ENCODE assay signal across 9 mouse cellular contexts in genomic region chr7:24642491-24642890, GRCm38 (mm10). TPM values are rescaled to one million over a fixed set of nuclear protein-coding genes. Genes with fewer than 3 reads are reported as not detected.
DNase-seq lines count a peak whose midpoint lies in the region; ATAC-seq and TF ChIP-seq lines count a peak whose summit lies in the region.
"Had no signal": no experiment of that assay in that cellular context is flagged by ENCODE, and none has a peak within 500 bp of the region (broad histone marks: within the 10 kb centered on the region; RNA-seq: fewer than 3 reads in every experiment).

No protein-coding gene starts in this region.

- peak; percentile 35 for DNase-seq in liver, adult 2 months (ENCODE audit: extremely low read depth, low read depth, low spot score)
- DNase-seq in liver, embryonic 11.5 days (ENCODE audit: low spot score): no peak
- DNase-seq in adipocyte (ENCODE audit: low spot score): peak; percentile 7
- peak; percentile 58 for DNase-seq in kidney, postnatal 0 days (ENCODE audit: low spot score)
- DNase-seq in lung, postnatal 36 days: peak; percentile 78
- peak; percentile 44 to 66 for DNase-seq in spleen, postnatal 14 days (ENCODE audit: low spot score in 2 of 2)

- no peaks in the 10 kb centered on the region for H3K36me3 ChIP-seq in liver, adult 2 months (ENCODE audit: control insufficient read depth, insufficient read depth, low read length)
- no peaks in the 10 kb centered on the region for H3K36me3 ChIP-seq in liver, embryonic 11.5 days (ENCODE audit: control insufficient read depth, insufficient read depth, low read length)
- H3K36me3 ChIP-seq in kidney, postnatal 0 days (ENCODE audit: insufficient read depth, low read length): no peaks in the 10 kb centered on the region
- H3K36me3 ChIP-seq: neural tube, embryonic 13.5 days had no signal

- WGBS in liver, adult 2 months: 12% methylated on average over 9 of the region's 9 CpGs
- WGBS in liver, embryonic 11.5 days: 6% methylated on average over 9 of the region's 9 CpGs
- WGBS in kidney, postnatal 0 days: 12% methylated on average over 9 of the region's 9 CpGs

- no peaks in the 10 kb centered on the region; the same call in 1 of the 2 replicates for H3K27me3 ChIP-seq in liver, adult 2 months (ENCODE audit: control insufficient read depth, insufficient read depth, low read length)
- H3K27me3 ChIP-seq in liver, embryonic 11.5 days (replicated peaks; ENCODE audit: control insufficient read depth, insufficient read depth, low read length): peaks cover 36% of the 10 kb centered on the region
- H3K27me3 ChIP-seq in kidney, postnatal 0 days (ENCODE audit: insufficient read depth, low read length): peaks cover 10% of the 10 kb centered on the region

- no peak overlapping the region for H3K9ac ChIP-seq in liver, adult 2 months (ENCODE audit: low read depth, low read length)
- no peak overlapping the region for H3K9ac ChIP-seq in liver, embryonic 11.5 days (ENCODE audit: low read depth, low read length)
- H3K9ac ChIP-seq in kidney, postnatal 0 days (ENCODE audit: low read depth, low read length): no peak overlapping the region
- H3K9ac ChIP-seq: neural tube, embryonic 13.5 days had no signal

- H3K4me3 ChIP-seq in liver, adult 2 months (ENCODE audit: insufficient read depth, low read depth, low read length): no peak overlapping the region
- no peak overlapping the region for H3K4me3 ChIP-seq in liver, embryonic 11.5 days (ENCODE audit: low read depth, low read length)
- no peak overlapping the region for H3K4me3 ChIP-seq in cortical plate, adult 2 months (ENCODE audit: insufficient read depth, low read length)
- no peak overlapping the region for H3K4me3 ChIP-seq in kidney, postnatal 0 days (replicated peaks; ENCODE audit: low read depth, low read length)
- H3K4me3 ChIP-seq: neural tube, embryonic 13.5 days had no signal

- no peak for ATAC-seq in liver, embryonic 11.5 days (replicated peaks; ENCODE audit: low FRiP score)
- ATAC-seq in kidney, postnatal 0 days (replicated peaks; ENCODE audit: low FRiP score, low read depth): no peak

- H3K79me2 ChIP-seq in liver, adult 2 months (ENCODE audit: control insufficient read depth, insufficient read depth, low read length): no peaks in the 10 kb centered on the region

- H3K4me1 ChIP-seq in liver, adult 2 months (ENCODE audit: control insufficient read depth, insufficient read depth, low read length): peaks cover 5% of the 10 kb centered on the region
- peaks cover 5% of the 10 kb centered on the region; the same call in 1 of the 2 replicates for H3K4me1 ChIP-seq in liver, embryonic 11.5 days (replicated peaks; ENCODE audit: control insufficient read depth, insufficient read depth, low read length)
- H3K4me1 ChIP-seq in cortical plate, adult 2 months (ENCODE audit: control insufficient read depth, insufficient read depth, low read length): no peaks in the 10 kb centered on the region; the same call in 1 of the 2 replicates
- no peaks in the 10 kb centered on the region for H3K4me1 ChIP-seq in kidney, postnatal 0 days (replicated peaks; ENCODE audit: insufficient read depth, low read length)

- H3K4me2 ChIP-seq in liver, embryonic 11.5 days: no peak overlapping the region
- no peak overlapping the region for H3K4me2 ChIP-seq in kidney, postnatal 0 days (ENCODE audit: low read length)
- H3K4me2 ChIP-seq: neural tube, embryonic 13.5 days had no signal

- no peak for TF ChIP-seq POLR2A in liver, adult 2 months (IDR thresholded peaks at IDR 0.05; ENCODE audit: extremely low read depth, insufficient read depth, low read length)
- no peak for TF ChIP-seq POLR2A in cortical plate, adult 2 months (IDR thresholded peaks at IDR 0.05; ENCODE audit: extremely low read depth, insufficient read depth, low read length)

- peak; percentile 78 for TF ChIP-seq CTCF in liver, adult 2 months (IDR thresholded peaks at IDR 0.05; ENCODE audit: low read depth, low read length)
- TF ChIP-seq CTCF in cortical plate, adult 2 months (IDR thresholded peaks at IDR 0.05; ENCODE audit: extremely low read depth, insufficient read depth, low read length): peak; percentile 53
- peak; percentile 82 for TF ChIP-seq CTCF in kidney, postnatal 0 days (IDR thresholded peaks at IDR 0.05; ENCODE audit: low read depth)

- H3K9me3 ChIP-seq in liver, embryonic 11.5 days (ENCODE audit: control insufficient read depth, low read length): no peaks in the 10 kb centered on the region
- H3K9me3 ChIP-seq in kidney, postnatal 0 days (replicated peaks; ENCODE audit: low read length): no peaks in the 10 kb centered on the region
- H3K9me3 ChIP-seq: neural tube, embryonic 13.5 days had no signal

- no peak overlapping the region for H3K27ac ChIP-seq in liver, adult 2 months (replicated peaks; ENCODE audit: insufficient read depth, low read depth, low read length)
- no peak overlapping the region for H3K27ac ChIP-seq in liver, embryonic 11.5 days (ENCODE audit: low read depth, low read length)
- no peak overlapping the region for H3K27ac ChIP-seq in cortical plate, adult 2 months (ENCODE audit: insufficient read depth, low read length)
- no peak overlapping the region for H3K27ac ChIP-seq in kidney, postnatal 0 days
- H3K27ac ChIP-seq: neural tube, embryonic 13.5 days had no signal

RNA-seq across cellular contexts. Expression of gene Lypd3, which starts 6.1 kb away (rescaled TPM):
- not detected in 2 replicates for total RNA-seq in liver, adult 2 months (2014; rRNA removed)
- polyA plus RNA-seq in liver, adult 2 months (2012; rRNA removed): not detected in 2 replicates
- 0.10 TPM in 1 of 2 replicates, not detected in the other for polyA plus RNA-seq in liver, embryonic 11.5 days (2014; fragmentation: Nextera tagmentation; extraction: Ambion mirVana)
- not detected in 2 replicates for polyA plus RNA-seq in cortical plate, adult 2 months (2012; rRNA removed)
- 0.68 and 0.88 TPM in 2 replicates for polyA plus RNA-seq in kidney, postnatal 0 days (2015; fragmentation: Nextera tagmentation; extraction: Ambion mirVana)

RNA-seq across cellular contexts. Expression of gene Phldb3, which starts 31.9 kb away (rescaled TPM):
- total RNA-seq in liver, adult 2 months (2014; rRNA removed): 1.4 and 1.5 TPM in 2 replicates
- 3.4 and 3.5 TPM in 2 replicates for polyA plus RNA-seq in liver, adult 2 months (2012; rRNA removed)
- 0.13 and 0.14 TPM in 2 replicates for polyA plus RNA-seq in liver, embryonic 11.5 days (2014; fragmentation: Nextera tagmentation; extraction: Ambion mirVana)
- 0.08 and 0.11 TPM in 2 replicates for polyA plus RNA-seq in cortical plate, adult 2 months (2012; rRNA removed)
- polyA plus RNA-seq in kidney, postnatal 0 days (2015; fragmentation: Nextera tagmentation; extraction: Ambion mirVana): 0.11 and 0.20 TPM in 2 replicates
- polyA plus RNA-seq: neural tube, embryonic 13.5 days had no signal

RNA-seq across cellular contexts. Expression of gene Tex101, which starts 34.0 kb away (rescaled TPM):
- total RNA-seq in liver, adult 2 months (2014; rRNA removed): not detected in 2 replicates
- polyA plus RNA-seq in liver, adult 2 months (2012; rRNA removed): not detected in 2 replicates
- polyA plus RNA-seq in liver, embryonic 11.5 days (2014; fragmentation: Nextera tagmentation; extraction: Ambion mirVana): not detected in 2 replicates
- polyA plus RNA-seq in cortical plate, adult 2 months (2012; rRNA removed): not detected in 2 replicates
- polyA plus RNA-seq in kidney, postnatal 0 days (2015; fragmentation: Nextera tagmentation; extraction: Ambion mirVana): not detected in 2 replicates
- polyA plus RNA-seq: heart, embryonic 16.5 days; neural tube, embryonic 13.5 days had no signal

RNA-seq across cellular contexts. Expression of gene Zfp575, which starts 55.0 kb away (rescaled TPM):
- total RNA-seq in liver, adult 2 months (2014; rRNA removed): not detected in 2 replicates
- polyA plus RNA-seq in liver, adult 2 months (2012; rRNA removed): 0.02 TPM in 1 of 2 replicates, not detected in the other
- 0.65 and 0.82 TPM in 2 replicates for polyA plus RNA-seq in liver, embryonic 11.5 days (2014; fragmentation: Nextera tagmentation; extraction: Ambion mirVana)
- 7.3 and 7.4 TPM in 2 replicates for polyA plus RNA-seq in cortical plate, adult 2 months (2012; rRNA removed)
- 4.0 and 4.3 TPM in 2 replicates for polyA plus RNA-seq in kidney, postnatal 0 days (2015; fragmentation: Nextera tagmentation; extraction: Ambion mirVana)

RNA-seq across cellular contexts. Expression of gene Ethe1, which starts 55.1 kb away (rescaled TPM):
- 71.1 and 91.4 TPM in 2 replicates for total RNA-seq in liver, adult 2 months (2014; rRNA removed)
- 227 and 244 TPM in 2 replicates for polyA plus RNA-seq in liver, adult 2 months (2012; rRNA removed)
- 20.7 and 21.9 TPM in 2 replicates for polyA plus RNA-seq in liver, embryonic 11.5 days (2014; fragmentation: Nextera tagmentation; extraction: Ambion mirVana)
- polyA plus RNA-seq in cortical plate, adult 2 months (2012; rRNA removed): 18.4 and 19.4 TPM in 2 replicates
- 43.7 and 43.8 TPM in 2 replicates for polyA plus RNA-seq in kidney, postnatal 0 days (2015; fragmentation: Nextera tagmentation; extraction: Ambion mirVana)
